Mouse (Mus musculus) left cerebral cortex, postnatal 4 days (tissue): ENCODE data around the gene Agap1. TPM values are rescaled to one million over a fixed set of nuclear protein-coding genes. Genes with fewer than 3 reads are reported as not detected.

Experiments used
- DNase-seq: peaks from one replicate; pipeline ENCODE4 v3.0.0-alpha.2; 2022
- intact Hi-C: fragments of 180-260 bp; cut with DNase I; formaldehyde crosslinking; loops from one replicate; pipeline ENCODE4 v1.15.1; 2025
- total RNA-seq, 2 experiments: library from RNA; stranded (reverse); gene quantifications; 2 replicates each; pipeline ENCODE4 v1.2.3; 2021

Agap1 gene
- total RNA-seq = 100 to 1,000 TPM; 415 to 416 TPM

GRCm38 (mm10) chr1:89454196-89455123 lies at the start of gene Agap1:
Gene Agap1 (plus strand): TSS chr1:89454806.
- peak; percentile 95 for DNase-seq
- intact Hi-C loops = no loop called here

GRCm38 (mm10) chr1:89405991-89406390 lies 48.6 kb upstream of the Agap1 start:
- no peak for DNase-seq
- intact Hi-C loops = no loop called here

GRCm38 (mm10) chr1:89407986-89408385 lies 46.6 kb upstream of the Agap1 start:
- DNase-seq = no peak
- intact Hi-C loops = no loop called here

GRCm38 (mm10) chr1:89413122-89413521 lies 41.5 kb upstream of the Agap1 start:
- peak; percentile 63 for DNase-seq
- intact Hi-C loops = no loop called here

- no peak for DNase-seq
- intact Hi-C loops = no loop called here
Measured at GRCm38 (mm10) chr1:89414563-89414962, 40.0 kb upstream of the Agap1 start.

- DNase-seq = no peak
- intact Hi-C loops = no loop called here
Measured at GRCm38 (mm10) chr1:89416929-89417328, 37.7 kb upstream of the Agap1 start.

GRCm38 (mm10) chr1:89420642-89421041 lies 34.0 kb upstream of the Agap1 start:
- intact Hi-C loops = no loop called here
- DNase-seq = no peak

GRCm38 (mm10) chr1:89421401-89421800 lies 33.2 kb upstream of the Agap1 start:
- peak; percentile 67 for DNase-seq
- intact Hi-C loops = no loop called here

GRCm38 (mm10) chr1:89424563-89424962 lies 30.0 kb upstream of the Agap1 start:
- intact Hi-C loops = no loop called here

GRCm38 (mm10) chr1:89426137-89426536 lies 28.5 kb upstream of the Agap1 start:
- intact Hi-C loops = no loop called here
- no peak for DNase-seq

More at GRCm38 (mm10) chr1:89424563-89424962, 30.0 kb upstream of the Agap1 start:
- no peak for DNase-seq

- DNase-seq = no peak
- intact Hi-C loops = no loop called here
Measured at GRCm38 (mm10) chr1:89428671-89429070, 25.9 kb upstream of the Agap1 start.

- intact Hi-C loops = no loop called here
- no peak for DNase-seq
Measured at GRCm38 (mm10) chr1:89429946-89430640, 24.5 kb upstream of the Agap1 start.

- DNase-seq = no peak
- intact Hi-C loops = no loop called here
Measured at GRCm38 (mm10) chr1:89439351-89439750, 15.3 kb upstream of the Agap1 start.

- DNase-seq = no peak
- intact Hi-C loops = no loop called here
Measured at GRCm38 (mm10) chr1:89441236-89441897, 13.2 kb upstream of the Agap1 start.

- intact Hi-C loops = no loop called here
- DNase-seq = peak; percentile 40
Measured at GRCm38 (mm10) chr1:89443512-89443911, 11.1 kb upstream of the Agap1 start.

GRCm38 (mm10) chr1:89444014-89444413 lies 10.6 kb upstream of the Agap1 start:
- intact Hi-C loops = no loop called here
- DNase-seq = no peak

GRCm38 (mm10) chr1:89450139-89450538 lies 4.5 kb upstream of the Agap1 start:
- DNase-seq = no peak
- intact Hi-C loops = no loop called here

- intact Hi-C loops = no loop called here
- DNase-seq = no peak
Measured at GRCm38 (mm10) chr1:89452138-89452537, 2.5 kb upstream of the Agap1 start.

GRCm38 (mm10) chr1:89453666-89454065 lies 940 bp upstream of the Agap1 start:
- no peak for DNase-seq
- intact Hi-C loops = no loop called here

GRCm38 (mm10) chr1:89455421-89456091 lies 950 bp downstream of the Agap1 start:
- DNase-seq = peak; percentile 71
- intact Hi-C loops = no loop called here

GRCm38 (mm10) chr1:89456456-89456855 lies 1.9 kb downstream of the Agap1 start:
- intact Hi-C loops = no loop called here
- DNase-seq = peak; percentile 42
